Mouse (Mus musculus): ENCODE results near the gene Pard6b.

Gene Pard6b

GRCm38 (mm10) chr2:168127767-168128166 is 47.0 kb downstream of the Pard6b start:
- no peak for TF ChIP-seq GATA4 (IDR thresholded peaks at IDR 0.05; ENCODE audit: insufficient replicate concordance, low read length)

GRCm38 (mm10) chr2:168128211-168128859 is 47.5 kb downstream of the Pard6b start:
- no peak for TF ChIP-seq GATA4 (IDR thresholded peaks at IDR 0.05; ENCODE audit: insufficient replicate concordance, low read length)

GRCm38 (mm10) chr2:168130046-168130445 is 49.2 kb downstream of the Pard6b start:
- TF ChIP-seq GATA4 (IDR thresholded peaks at IDR 0.05; ENCODE audit: insufficient replicate concordance, low read length), result no peak

GRCm38 (mm10) chr2:168137161-168137560 is 56.4 kb downstream of the Pard6b start:
- no peak for TF ChIP-seq GATA4 (IDR thresholded peaks at IDR 0.05; ENCODE audit: insufficient replicate concordance, low read length)

GRCm38 (mm10) chr2:168143794-168144193 is 63.0 kb downstream of the Pard6b start:
- no peak for TF ChIP-seq GATA4 (IDR thresholded peaks at IDR 0.05; ENCODE audit: insufficient replicate concordance, low read length)

GRCm38 (mm10) chr2:168145437-168145836 is 64.6 kb downstream of the Pard6b start:
- no peak for TF ChIP-seq GATA4 (IDR thresholded peaks at IDR 0.05; ENCODE audit: insufficient replicate concordance, low read length)

GRCm38 (mm10) chr2:168147722-168148432 is 67.1 kb downstream of the Pard6b start:
- no peak for TF ChIP-seq GATA4 (IDR thresholded peaks at IDR 0.05; ENCODE audit: insufficient replicate concordance, low read length)

- no peak for TF ChIP-seq GATA4 (IDR thresholded peaks at IDR 0.05; ENCODE audit: insufficient replicate concordance, low read length)
Observed at GRCm38 (mm10) chr2:168149241-168149640, 68.4 kb downstream of the Pard6b start.

Measured in liver, adult (tissue).